Mouse (Mus musculus): ENCODE data around the gene Ackr3.

DNA sequence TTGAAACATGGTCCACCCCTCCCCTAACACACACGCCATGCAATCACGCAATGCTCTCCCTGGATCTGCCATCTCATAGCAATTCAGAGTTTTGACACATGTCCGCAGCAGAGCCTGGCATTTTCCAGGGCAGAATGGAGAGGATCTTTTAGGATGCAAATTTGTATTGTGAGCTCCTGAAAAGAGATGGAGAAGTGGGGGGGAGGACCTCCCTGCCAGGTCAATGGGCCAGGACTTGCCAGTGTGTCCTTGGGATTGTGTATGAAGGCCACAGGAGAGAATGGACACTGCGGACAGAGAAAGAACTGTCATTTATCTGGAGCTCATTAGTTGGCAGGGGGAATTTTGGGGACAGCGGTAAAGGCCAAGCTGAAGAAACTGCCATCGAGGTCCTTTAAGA lies 14.7 kb upstream of the Ackr3 start:
- TF ChIP-seq CTCF (IDR thresholded peaks at IDR 0.05; ENCODE audit: control insufficient read depth, insufficient read depth, insufficient replicate concordance, low read depth, low read length) (no peak), POLR2A (IDR thresholded peaks at IDR 0.05; ENCODE audit: control insufficient read depth, low read depth, low read length) (no peak)
